Mouse (Mus musculus) MEL (cell line): Measurements from ENCODE around the gene Dsel. TPM values are rescaled to one million over a fixed set of nuclear protein-coding genes. Genes with fewer than 3 reads are reported as not detected.
A peak's percentile ranks its signal among the peaks of the same experiment; 100 is the strongest.

Source experiments
- DNase-seq: peaks from one replicate; pipeline ENCODE4 v3.0.0; 2011; ENCODE audit warnings: low read depth, low spot score
- H3K27ac ChIP-seq: 2 replicates; pipeline ENCODE4 v1.5.1; 2012; ENCODE audit warnings: low read depth, mild to moderate bottlenecking, control low read depth, low read length, moderate library complexity; ENCODE audit not compliant: control insufficient read depth
- H3K27me3 ChIP-seq, 2 experiments: fragments of 150-350 bp in 1 of 2; sonication (generic) in 1 of 2; 2 replicates each; pipeline ENCODE4 v1.6.1; 2012; ENCODE audit warnings: low read length in 2 of 2, mild to moderate bottlenecking in 2 of 2, improper control_type of control experiment in 1 of 2, moderate library complexity in 1 of 2; ENCODE audit not compliant: insufficient read depth in 2 of 2, control insufficient read depth in 1 of 2
- H3K36me3 ChIP-seq, 2 experiments: 2 replicates each; pipeline ENCODE4 v1.6.1; 2012 to 2014; ENCODE audit warnings: low read length in 2 of 2, improper control_type of control experiment in 1 of 2, inconsistent platforms in 1 of 2, mild to moderate bottlenecking in 1 of 2; ENCODE audit not compliant: insufficient read depth in 2 of 2, control insufficient read depth in 1 of 2
- H3K4me1 ChIP-seq, 2 experiments: fragments of 150-350 bp in 1 of 2; sonication (generic) in 1 of 2; 2 replicates each; pipeline ENCODE4 v1.6.1; 2012; ENCODE audit warnings: low read length in 2 of 2, improper control_type of control experiment in 1 of 2, mild to moderate bottlenecking in 1 of 2; ENCODE audit not compliant: insufficient read depth in 2 of 2, control insufficient read depth in 1 of 2
- H3K4me3 ChIP-seq, 2 experiments: fragments of 150-350 bp in 1 of 2; sonication (generic) in 1 of 2; 2 replicates each; pipeline ENCODE4 v1.5.1; 2012; ENCODE audit warnings: low read depth in 2 of 2, low read length in 2 of 2, mild to moderate bottlenecking in 2 of 2, moderate library complexity in 2 of 2, control low read depth in 1 of 2, improper control_type of control experiment in 1 of 2; ENCODE audit not compliant: control insufficient read depth in 1 of 2, insufficient read depth in 1 of 2
- H3K79me2 ChIP-seq: 2 replicates; pipeline ENCODE4 v1.6.1; 2012; ENCODE audit warnings: mild to moderate bottlenecking, low read length, moderate library complexity; ENCODE audit not compliant: control insufficient read depth, poor library complexity, insufficient read depth
- H3K9ac ChIP-seq: 2 replicates; pipeline ENCODE4 v1.6.1; 2012; ENCODE audit warnings: low read depth, mild to moderate bottlenecking, control low read depth, low read length, moderate library complexity; ENCODE audit not compliant: control insufficient read depth, poor library complexity, severe bottlenecking
- H3K9me3 ChIP-seq: fragments of 150-350 bp; sonication (generic); replicated peaks from 2 replicates; pipeline ENCODE4 v1.6.1; 2012; ENCODE audit warnings: mild to moderate bottlenecking, low read length, improper control_type of control experiment, moderate library complexity; ENCODE audit not compliant: insufficient read depth
- BHLHE40 ChIP-seq: IDR thresholded peaks from 2 replicates; pipeline ENCODE4 v1.6.1; 2012; ENCODE audit warnings: low read depth, mild to moderate bottlenecking, inconsistent platforms, low read length, improper control_type of control experiment, borderline replicate concordance
- CHD1 ChIP-seq: IDR thresholded peaks from 2 replicates; pipeline ENCODE4 v1.6.1; 2012; ENCODE audit warnings: low read depth, mild to moderate bottlenecking, inconsistent platforms, low read length, improper control_type of control experiment
- CHD2 ChIP-seq: IDR thresholded peaks from 2 replicates; pipeline ENCODE4 v1.6.1; 2011; ENCODE audit warnings: low read length, improper control_type of control experiment
- ETS1 ChIP-seq: IDR thresholded peaks from 2 replicates; pipeline ENCODE4 v1.6.1; 2012; ENCODE audit warnings: low read depth, mild to moderate bottlenecking, inconsistent platforms, low read length, improper control_type of control experiment, moderate library complexity
- GABPA ChIP-seq: IDR thresholded peaks from 2 replicates; pipeline ENCODE4 v1.6.1; 2012; ENCODE audit warnings: low read depth, mild to moderate bottlenecking, inconsistent platforms, low read length, improper control_type of control experiment, moderate library complexity
- GATA1 ChIP-seq: IDR thresholded peaks from 2 replicates; pipeline ENCODE4 v1.6.1; 2011; ENCODE audit warnings: low read depth, low read length, improper control_type of control experiment
- HCFC1 ChIP-seq: IDR thresholded peaks from 2 replicates; pipeline ENCODE4 v1.6.1; 2012; ENCODE audit warnings: low read depth, mild to moderate bottlenecking, inconsistent platforms, low read length, improper control_type of control experiment, moderate library complexity
- KAT2A ChIP-seq: conservative IDR thresholded peaks from 2 replicates; pipeline ENCODE4 v1.6.1; 2012; ENCODE audit warnings: low read depth, low read length, improper control_type of control experiment, inconsistent platforms
- MAFK ChIP-seq: IDR thresholded peaks from 2 replicates; pipeline ENCODE4 v1.6.1; 2011; ENCODE audit warnings: low read depth, mild to moderate bottlenecking, low read length, improper control_type of control experiment, borderline replicate concordance
- MYB ChIP-seq: IDR thresholded peaks from 2 replicates; pipeline ENCODE4 v1.6.1; 2011; ENCODE audit warnings: mild to moderate bottlenecking, low read depth, low read length, improper control_type of control experiment
- MYC ChIP-seq: IDR thresholded peaks from 2 replicates; pipeline ENCODE4 v1.6.1; 2011; ENCODE audit warnings: low read depth, mild to moderate bottlenecking, low read length, improper control_type of control experiment, moderate library complexity
- NELFE ChIP-seq: IDR thresholded peaks from 2 replicates; pipeline ENCODE4 v1.6.1; 2011; ENCODE audit warnings: low read depth, low read length, improper control_type of control experiment
- POLR2AphosphoS2 ChIP-seq: IDR thresholded peaks from 2 replicates; pipeline ENCODE4 v1.6.1; 2011; ENCODE audit warnings: low read length, improper control_type of control experiment
- POLR2AphosphoS5 ChIP-seq: IDR thresholded peaks from 2 replicates; pipeline ENCODE4 v1.6.1; 2012; ENCODE audit warnings: low read depth, borderline replicate concordance, mild to moderate bottlenecking, inconsistent platforms, low read length, moderate library complexity, mixed read lengths
- RCOR1 ChIP-seq: IDR thresholded peaks from 2 replicates; pipeline ENCODE4 v1.6.1; 2012; ENCODE audit warnings: low read depth, mild to moderate bottlenecking, inconsistent platforms, low read length, improper control_type of control experiment
- SIN3A ChIP-seq: IDR thresholded peaks from 2 replicates; pipeline ENCODE4 v1.6.1; 2012; ENCODE audit warnings: low read length, improper control_type of control experiment, inconsistent platforms
- SMC3 ChIP-seq: IDR thresholded peaks from 2 replicates; pipeline ENCODE4 v1.6.1; 2011; ENCODE audit warnings: low read depth, low read length, improper control_type of control experiment
- UBTF ChIP-seq: IDR thresholded peaks from 2 replicates; pipeline ENCODE4 v1.6.1; 2012; ENCODE audit warnings: low read depth, mild to moderate bottlenecking, inconsistent platforms, low read length, improper control_type of control experiment, moderate library complexity, borderline replicate concordance; ENCODE audit not compliant: insufficient read depth
- USF1 ChIP-seq: IDR thresholded peaks from 2 replicates; pipeline ENCODE4 v1.6.1; 2014; ENCODE audit warnings: low read depth, mild to moderate bottlenecking, inconsistent platforms, low read length, improper control_type of control experiment, moderate library complexity
- ZC3H11A ChIP-seq: IDR thresholded peaks from 2 replicates; pipeline ENCODE4 v1.6.1; 2012; ENCODE audit warnings: low read depth, mild to moderate bottlenecking, inconsistent platforms, low read length, improper control_type of control experiment
- ZKSCAN1 ChIP-seq: IDR thresholded peaks from 2 replicates; pipeline ENCODE4 v1.6.1; 2012; ENCODE audit warnings: low read depth, mild to moderate bottlenecking, inconsistent platforms, low read length, improper control_type of control experiment, moderate library complexity
- ZNF384 ChIP-seq: IDR thresholded peaks from 2 replicates; pipeline ENCODE4 v1.6.1; 2012; ENCODE audit warnings: low read depth, mild to moderate bottlenecking, inconsistent platforms, low read length, improper control_type of control experiment
- polyA plus RNA-seq, 2 experiments: library from polyadenylated mRNA; stranded (reverse) in 1 of 2; unstranded in 1 of 2; fragments of >175 nt in 1 of 2; fragments of >200 nt in 1 of 2; gene quantifications; 2 replicates each; pipeline versions ENCODE4 v1.2.1 to v1.2.4; 2012; ENCODE audit warnings: low replicate concordance in 2 of 2, low read depth in 1 of 2; ENCODE audit not compliant: insufficient read length in 2 of 2, insufficient read depth in 1 of 2, missing spikeins in 1 of 2
- total RNA-seq: library from RNA; depleted of rRNA; stranded (reverse); fragments of 300-350 nt; gene quantifications from 2 replicates; pipeline ENCODE4 v1.2.3, GENCODE M21; 2012

The Dsel gene
- total and polyA plus RNA-seq, 3 experiments = 1.7 to 2.8 TPM; not detected in 1

DNA sequence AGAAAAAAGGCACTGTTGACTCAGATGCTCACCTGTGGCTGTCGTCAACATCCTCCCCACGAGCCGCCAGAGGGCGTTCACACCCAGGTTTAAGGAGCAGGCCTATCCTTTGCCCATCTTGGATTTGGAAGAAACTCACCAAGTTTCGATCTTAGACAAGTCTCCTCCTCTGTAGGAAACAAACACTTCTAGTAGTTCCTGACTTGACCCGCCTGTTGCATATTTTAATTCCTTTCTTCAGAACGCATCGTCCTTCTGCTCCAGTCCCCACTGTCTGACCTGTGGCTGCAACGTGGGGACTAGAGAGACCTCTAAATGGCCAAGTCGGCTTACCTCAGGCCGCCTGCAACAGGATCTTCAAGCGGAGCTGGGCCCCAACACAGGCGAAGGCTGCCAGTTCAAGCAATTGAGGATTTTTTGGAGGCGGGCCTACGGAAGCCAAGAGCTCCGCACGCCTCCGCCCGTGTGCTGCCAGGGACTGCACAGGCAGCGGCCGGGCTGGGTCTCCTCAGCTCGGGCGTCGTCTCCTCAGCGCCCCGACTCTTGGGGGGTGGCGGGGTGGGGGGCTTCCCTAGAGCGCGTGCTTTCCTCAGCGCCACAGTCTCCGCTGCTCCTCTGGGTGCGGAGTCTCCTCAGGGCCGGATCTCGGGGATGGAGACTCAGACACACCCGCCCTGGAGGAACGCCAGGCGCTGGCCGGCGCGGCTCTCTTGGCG, 497 bp downstream of the Dsel start (continued):
- TF ChIP-seq MAFK = no peak
- 0 out of 2 replicates have a peak, but pooled peaks have one; percentile 18 for TF ChIP-seq UBTF
- 0 out of 2 replicates have a peak, but pooled peaks have one; percentile 28 for TF ChIP-seq ZNF384
- no peak for TF ChIP-seq CHD2
- 0 out of 2 replicates have a peak, but pooled peaks have one; percentile 13 for TF ChIP-seq MYC
- TF ChIP-seq BHLHE40 = no peak
- TF ChIP-seq POLR2AphosphoS5 = no peak
- no peak for TF ChIP-seq HCFC1
- TF ChIP-seq, all 39 proteins: peak for 9

GRCm38 (mm10) chr1:111857852-111858251, 6.9 kb downstream of the Dsel start:
- no peak for DNase-seq
- no peaks in the 10 kb centered on the region for H3K9me3 ChIP-seq
- no peak overlapping the region for H3K27ac ChIP-seq
- H3K36me3 ChIP-seq = no peaks in the 10 kb centered on the region
- no peak overlapping the region for H3K4me3 ChIP-seq
- no peaks in the 10 kb centered on the region for H3K79me2 ChIP-seq
- TF ChIP-seq HCFC1 = no peak
- no peak for TF ChIP-seq CHD1
- no peak for TF ChIP-seq GATA1
- no peak for TF ChIP-seq MYB
- TF ChIP-seq RCOR1 = no peak
- TF ChIP-seq CHD2 = no peak
- TF ChIP-seq ZNF384 = no peak
- TF ChIP-seq USF1 = no peak
- TF ChIP-seq SIN3A = no peak
- no peak for TF ChIP-seq GABPA
- no peak for TF ChIP-seq POLR2AphosphoS2
- no peak for TF ChIP-seq POLR2AphosphoS5
- TF ChIP-seq NELFE = no peak
- TF ChIP-seq MYC = no peak
- no peak for TF ChIP-seq ETS1
- TF ChIP-seq SMC3 = no peak
- TF ChIP-seq ZC3H11A = no peak
- no peak for TF ChIP-seq ZKSCAN1
- TF ChIP-seq KAT2A = no peak
- H3K4me1 ChIP-seq = no peaks in the 10 kb centered on the region
- H3K27me3 ChIP-seq = no peaks in the 10 kb centered on the region
- H3K9ac ChIP-seq = no peak overlapping the region
